Mouse (Mus musculus) kidney, embryonic 14.5 days (tissue): ENCODE measurements around the gene Slc7a7. TPM values are rescaled to one million over a fixed set of nuclear protein-coding genes. Genes with fewer than 3 reads are reported as not detected.
"Not testable (repeated sequence)": the region's sequence is repeated elsewhere in the genome, so short reads cannot be mapped to it uniquely, and the experiment has no call there.

Experiments
- ATAC-seq: fragments of 200-750 bp; cut with Nextera tagmentation; 2 replicates; pipeline ENCODE4 v1.8.0; 2017; ENCODE audit warnings: moderate number of reproducible peaks, mild to moderate bottlenecking, moderate TSS enrichment, moderate library complexity; ENCODE audit not compliant: low FRiP score, low TSS enrichment
- H3K27ac ChIP-seq: fragments of 300-500 bp; sonication (generic); 2 replicates; pipeline ENCODE4 v1.5.1; 2014; ENCODE audit warnings: low read depth, mild to moderate bottlenecking, low read length, moderate library complexity, mixed read lengths
- H3K27me3 ChIP-seq: fragments of 300-500 bp; sonication (generic); 2 replicates; pipeline ENCODE4 v1.6.1; 2014; ENCODE audit warnings: mild to moderate bottlenecking, low read length; ENCODE audit not compliant: control insufficient read depth, insufficient read depth
- H3K36me3 ChIP-seq: fragments of 300-500 bp; sonication (generic); 2 replicates; pipeline ENCODE4 v1.6.1; 2014; ENCODE audit warnings: low read length, mixed read lengths; ENCODE audit not compliant: control insufficient read depth, insufficient read depth
- H3K4me1 ChIP-seq: fragments of 300-500 bp; sonication (generic); 2 replicates; pipeline ENCODE4 v1.6.1; 2014; ENCODE audit warnings: low read length, mixed read lengths; ENCODE audit not compliant: control insufficient read depth, insufficient read depth
- H3K4me2 ChIP-seq: fragments of 300-500 bp; sonication (generic); replicated peaks from 2 replicates; pipeline ENCODE4 v1.6.1; 2014; ENCODE audit warnings: low read depth, mild to moderate bottlenecking, low read length
- H3K4me3 ChIP-seq: fragments of 300-500 bp; sonication (generic); 2 replicates; pipeline ENCODE4 v1.5.1; 2014; ENCODE audit warnings: mild to moderate bottlenecking, low read length
- H3K9ac ChIP-seq: fragments of 300-500 bp; sonication (generic); 2 replicates; pipeline ENCODE4 v1.6.1; 2014; ENCODE audit warnings: low read depth, mild to moderate bottlenecking, low read length, moderate library complexity
- H3K9me3 ChIP-seq: fragments of 300-500 bp; sonication (generic); 2 replicates; pipeline ENCODE4 v1.6.1; 2016; ENCODE audit warnings: low read length; ENCODE audit not compliant: control insufficient read depth
- WGBS: fragments of 180-500 bp; shearing (Covaris S2); extraction: QIAGEN DNeasy Blood & Tissue Kit; methylation state at CpG from one replicate; pipeline ENCODE4 v1.1.7; 2014; 5-methylcytosine and 5-hydroxymethylcytosine counted together
- polyA plus RNA-seq: library from polyadenylated mRNA; unstranded; fragments of >200 nt; fragmentation: Nextera tagmentation; extraction: Ambion mirVana; gene quantifications from 2 replicates; pipeline ENCODE4 v1.2.1, GENCODE M21; 2014

Slc7a7 gene
- polyA plus RNA-seq, 1 experiment from 2014 or later = 9.6 TPM

DNA sequence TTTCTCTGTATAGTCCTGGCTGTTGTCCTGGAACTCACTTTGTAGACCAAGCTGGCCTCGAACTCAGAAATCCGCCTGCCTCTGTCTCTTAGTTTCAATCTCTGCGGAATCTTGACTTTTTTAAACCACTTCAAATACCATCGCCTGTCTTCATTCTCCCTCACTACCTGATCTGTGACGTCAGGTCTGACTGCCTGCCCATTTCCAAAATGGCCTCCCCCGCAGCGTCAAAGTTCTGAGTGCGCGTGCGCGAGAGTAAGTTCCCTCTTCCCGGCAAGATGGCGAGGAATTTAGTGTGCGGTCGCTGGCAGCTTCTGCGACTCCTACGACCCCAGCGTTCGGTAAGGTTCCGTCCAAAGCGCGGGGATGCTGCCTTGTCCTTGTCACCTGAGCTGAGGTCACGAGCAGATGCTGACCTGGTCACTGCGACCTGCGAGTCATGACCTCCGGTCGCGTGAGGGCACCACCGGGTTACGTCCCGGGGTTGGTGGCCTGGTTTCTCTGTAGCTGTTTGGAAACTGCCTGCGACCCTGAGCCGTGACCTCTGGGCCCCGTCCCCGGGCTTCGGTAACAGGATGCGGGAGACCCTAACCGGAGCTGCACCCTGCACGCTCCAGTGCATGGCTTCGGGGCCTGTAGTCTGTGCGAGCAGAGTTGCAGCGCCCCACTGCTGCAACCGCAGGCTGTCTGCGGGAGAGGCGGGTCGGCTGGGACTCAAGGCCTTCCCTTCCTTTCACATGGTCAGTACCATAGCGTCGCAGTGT is 56.8 kb downstream of the Slc7a7 start, which contains the start of gene Oxa1l:
Gene Oxa1l (plus strand): TSS at position 258 of the 764 bp plus-strand sequence.
- Histone ChIP-seq H3K9me3 (no peaks in the 10 kb centered on the region), H3K36me3 (peaks cover 22% of the 10 kb centered on the region), H3K4me2 (peak within 1 kb of the TSS; percentile 76), H3K27me3 (no peaks in the 10 kb centered on the region), H3K9ac (peak within 1 kb of the TSS; percentile 74), H3K4me3 (peak within 1 kb of the TSS; percentile 83), H3K27ac (peak within 1 kb of the TSS; percentile 60), H3K4me1 (peaks cover 3% of the 10 kb centered on the region; the same call in 1 of the 2 replicates)
- WGBS = under 1% methylated on average over 48 of the region's 48 CpGs
- peak; percentile 93 for ATAC-seq

DNA sequence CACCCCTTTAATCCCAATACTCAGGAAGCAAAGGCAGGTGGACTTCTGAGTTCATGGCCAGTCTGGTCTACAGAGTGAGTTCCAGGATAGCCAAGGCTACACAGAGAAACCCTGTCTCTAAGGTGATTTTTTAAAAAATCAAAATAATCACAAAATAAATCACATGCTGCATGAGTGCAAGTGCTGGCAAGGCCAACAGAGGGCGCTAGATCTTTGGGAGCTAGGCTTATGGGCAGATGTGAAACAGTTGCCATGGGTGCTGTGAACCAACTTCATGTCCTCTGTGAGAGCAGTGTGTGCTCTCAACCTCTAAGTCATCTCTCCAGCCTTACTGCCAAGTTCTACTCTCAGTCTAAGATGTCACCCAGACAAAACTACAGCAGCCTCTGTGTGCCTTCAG is 63.2 kb downstream of the Slc7a7 start:
- ATAC-seq = no peak
- 28% methylated on average over 1 of the region's 1 CpGs for WGBS

DNA sequence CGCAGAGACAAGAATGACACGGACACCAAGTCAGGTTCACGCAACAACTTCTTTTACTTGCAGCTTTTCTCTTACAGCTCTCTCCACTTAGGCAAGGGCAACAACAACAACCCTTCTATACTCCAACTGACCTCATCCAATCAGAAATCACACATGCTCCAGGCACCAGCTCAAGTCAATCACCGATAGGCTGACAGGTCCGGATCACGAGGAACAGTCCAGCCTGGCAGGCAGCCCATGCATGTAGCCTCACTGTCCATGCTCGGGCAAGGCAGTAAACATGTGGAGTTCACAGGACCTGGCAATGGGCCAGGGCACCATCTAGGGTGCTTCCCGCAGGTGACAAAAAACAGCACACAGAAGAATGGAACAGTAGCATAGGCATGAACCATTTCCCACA is 65.3 kb downstream of the Slc7a7 start:
- Histone ChIP-seq H3K9me3 (peaks cover 5% of the 10 kb centered on the region; the same call in 1 of the 2 replicates), H3K4me1 (no peaks in the 10 kb centered on the region), H3K4me2 (no peak overlapping the region), H3K27me3 (no peaks in the 10 kb centered on the region), H3K27ac (no peak overlapping the region), H3K9ac (no peak overlapping the region), H3K36me3 (no peaks in the 10 kb centered on the region), H3K4me3 (no peak overlapping the region)
- WGBS = 82% methylated on average over 8 of the region's 8 CpGs
- ATAC-seq = no peak

More for the DNA sequence above, 63.2 kb downstream of the Slc7a7 start:
- Histone ChIP-seq H3K4me2 (no peak overlapping the region), H3K9ac (no peak overlapping the region), H3K4me3 (no peak overlapping the region), H3K36me3 (no peaks in the 10 kb centered on the region), H3K9me3 (peaks cover 4% of the 10 kb centered on the region; the same call in 1 of the 2 replicates), H3K4me1 (no peaks in the 10 kb centered on the region), H3K27ac (no peak overlapping the region), H3K27me3 (no peaks in the 10 kb centered on the region)

DNA sequence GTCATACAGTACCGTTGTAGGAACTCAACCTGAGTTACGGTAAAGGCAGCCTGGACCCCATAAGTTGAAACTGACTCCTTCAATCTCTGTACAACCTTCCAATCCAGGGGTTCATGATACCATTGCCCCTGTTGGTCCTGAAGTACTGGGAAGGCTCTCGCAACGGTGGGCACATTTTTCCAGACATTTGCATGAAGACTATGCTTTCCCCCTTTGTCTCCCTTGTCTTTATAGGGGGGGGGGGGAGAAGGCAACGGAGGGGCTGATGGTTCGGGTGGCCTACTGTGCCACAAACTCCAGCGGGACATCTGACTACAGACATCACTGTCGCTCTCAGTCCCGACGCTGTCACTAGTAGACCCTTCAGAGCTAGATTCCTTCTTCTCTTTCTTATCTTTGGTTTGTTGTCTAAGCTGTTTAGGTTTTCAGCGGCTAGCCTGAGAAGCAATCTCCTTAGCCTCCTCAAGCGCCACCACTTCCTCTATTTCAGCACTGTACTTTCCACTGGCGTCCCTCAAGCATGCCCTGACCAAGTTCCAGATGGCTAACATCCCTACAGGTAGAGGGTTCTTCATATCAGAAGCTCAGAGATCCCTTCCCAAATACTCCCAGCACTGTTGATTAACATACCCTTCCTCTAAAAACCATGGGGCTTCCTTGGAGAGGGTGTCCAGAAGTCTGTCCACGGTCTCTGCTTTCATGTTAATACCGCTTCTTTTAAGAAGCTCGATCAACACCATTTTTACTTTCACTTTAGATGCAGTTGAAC is 66.6 kb downstream of the Slc7a7 start:
- not testable (repeated sequence) for H3K27me3 ChIP-seq, H3K9ac ChIP-seq, H3K9me3 ChIP-seq, H3K4me2 ChIP-seq, ATAC-seq, H3K36me3 ChIP-seq, H3K4me1 ChIP-seq, H3K27ac ChIP-seq, H3K4me3 ChIP-seq
- WGBS = 94% methylated on average over 16 of the region's 16 CpGs

DNA sequence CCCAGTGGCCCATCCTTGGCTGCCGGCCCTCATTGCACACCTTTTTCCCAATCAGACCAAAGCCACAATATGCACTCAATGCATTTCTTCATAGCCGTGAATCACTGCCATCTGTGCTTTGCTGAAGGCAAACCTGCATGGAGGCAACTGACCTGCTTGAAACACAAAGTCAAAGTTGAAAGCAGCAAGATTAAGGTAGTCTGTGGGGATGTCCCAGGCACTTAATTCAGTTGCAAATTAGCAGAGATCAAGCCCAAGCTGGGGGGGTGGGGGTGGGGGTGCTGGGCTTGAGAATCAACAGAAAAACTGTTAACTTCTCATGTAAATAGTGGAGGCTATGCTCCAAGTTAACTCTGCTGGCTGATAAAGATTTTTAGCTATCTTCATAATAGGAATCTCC is 75.8 kb downstream of the Slc7a7 start:
- H3K4me2 ChIP-seq, H3K4me3 ChIP-seq, ATAC-seq, H3K36me3 ChIP-seq, H3K9me3 ChIP-seq, H3K4me1 ChIP-seq, H3K27ac ChIP-seq, H3K9ac ChIP-seq, H3K27me3 ChIP-seq: not testable (repeated sequence)
- 44% methylated on average over 2 of the region's 2 CpGs for WGBS

DNA sequence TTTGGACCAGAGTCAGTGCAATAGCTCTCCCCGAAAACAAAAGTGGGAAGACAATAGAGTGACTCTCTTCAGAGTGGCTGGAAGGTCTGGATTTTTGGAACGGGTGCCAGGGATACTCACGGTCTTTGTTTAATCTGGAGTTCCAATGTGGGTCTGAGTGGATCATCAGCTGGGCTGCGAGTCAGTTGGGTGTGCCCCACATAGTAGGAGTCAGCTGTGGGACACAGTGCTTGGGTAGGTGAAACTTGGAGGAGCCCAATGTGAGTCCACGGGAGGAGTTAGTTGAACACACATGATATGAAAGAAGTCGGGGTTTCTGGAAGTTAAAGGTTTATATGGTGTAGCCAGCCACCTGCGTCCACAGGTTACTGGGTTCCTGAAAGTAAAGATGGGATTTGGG is 76.7 kb downstream of the Slc7a7 start:
- Histone ChIP-seq H3K36me3 (no peaks in the 10 kb centered on the region), H3K27me3 (no peaks in the 10 kb centered on the region), H3K9ac (no peak overlapping the region), H3K4me1 (no peaks in the 10 kb centered on the region), H3K9me3 (no peaks in the 10 kb centered on the region), H3K4me2 (no peak overlapping the region), H3K4me3 (no peak overlapping the region), H3K27ac (no peak overlapping the region)
- WGBS = 73% methylated on average over 7 of the region's 7 CpGs
- ATAC-seq = no peak

DNA sequence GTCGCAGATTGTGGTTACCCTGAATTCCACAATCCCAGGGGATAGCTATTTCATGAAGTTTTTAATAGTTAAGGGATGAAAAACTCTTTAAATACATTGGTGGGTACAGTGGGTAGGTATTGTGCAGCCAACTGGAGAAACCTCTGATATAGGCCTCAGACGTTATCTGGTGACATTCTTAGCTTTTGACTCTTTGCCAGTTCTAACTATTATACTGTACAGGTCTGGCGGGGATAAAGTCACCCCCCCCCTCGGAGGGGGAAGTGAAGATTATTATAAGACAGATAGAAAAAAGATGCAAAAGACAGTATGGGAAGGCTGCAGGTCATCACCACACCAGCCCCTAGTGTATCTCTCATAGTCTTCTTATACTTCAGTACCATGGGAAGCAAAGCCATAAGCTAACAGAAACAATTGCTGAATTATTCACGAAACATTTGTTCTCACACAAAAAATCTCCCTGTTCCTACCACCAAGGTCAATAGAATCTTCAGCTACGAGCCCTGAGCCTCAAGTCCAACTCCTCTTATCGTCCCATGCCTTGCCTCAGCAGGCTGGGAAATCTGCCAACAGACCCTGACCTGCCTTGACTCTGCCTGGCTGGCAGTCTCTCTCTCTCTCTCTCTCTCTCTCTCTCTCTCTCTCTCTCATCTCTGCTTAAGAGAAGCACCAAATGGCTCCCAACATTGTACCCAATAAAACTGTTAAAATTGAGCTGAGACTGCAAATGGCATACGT is 84.0 kb downstream of the Slc7a7 start:
- H3K4me2 ChIP-seq = no peak overlapping the region
- WGBS = 67% methylated on average over 8 of the region's 8 CpGs
- no peaks in the 10 kb centered on the region for H3K9me3 ChIP-seq
- H3K27me3 ChIP-seq = no peaks in the 10 kb centered on the region
- H3K27ac ChIP-seq = no peak overlapping the region
- no peak overlapping the region for H3K4me3 ChIP-seq
- no peak overlapping the region for H3K9ac ChIP-seq
- H3K36me3 ChIP-seq = no peaks in the 10 kb centered on the region
- ATAC-seq = no peak
- H3K4me1 ChIP-seq = 0 out of 2 replicates have a peak, but pooled peaks cover 2% of the 10 kb centered on the region

DNA sequence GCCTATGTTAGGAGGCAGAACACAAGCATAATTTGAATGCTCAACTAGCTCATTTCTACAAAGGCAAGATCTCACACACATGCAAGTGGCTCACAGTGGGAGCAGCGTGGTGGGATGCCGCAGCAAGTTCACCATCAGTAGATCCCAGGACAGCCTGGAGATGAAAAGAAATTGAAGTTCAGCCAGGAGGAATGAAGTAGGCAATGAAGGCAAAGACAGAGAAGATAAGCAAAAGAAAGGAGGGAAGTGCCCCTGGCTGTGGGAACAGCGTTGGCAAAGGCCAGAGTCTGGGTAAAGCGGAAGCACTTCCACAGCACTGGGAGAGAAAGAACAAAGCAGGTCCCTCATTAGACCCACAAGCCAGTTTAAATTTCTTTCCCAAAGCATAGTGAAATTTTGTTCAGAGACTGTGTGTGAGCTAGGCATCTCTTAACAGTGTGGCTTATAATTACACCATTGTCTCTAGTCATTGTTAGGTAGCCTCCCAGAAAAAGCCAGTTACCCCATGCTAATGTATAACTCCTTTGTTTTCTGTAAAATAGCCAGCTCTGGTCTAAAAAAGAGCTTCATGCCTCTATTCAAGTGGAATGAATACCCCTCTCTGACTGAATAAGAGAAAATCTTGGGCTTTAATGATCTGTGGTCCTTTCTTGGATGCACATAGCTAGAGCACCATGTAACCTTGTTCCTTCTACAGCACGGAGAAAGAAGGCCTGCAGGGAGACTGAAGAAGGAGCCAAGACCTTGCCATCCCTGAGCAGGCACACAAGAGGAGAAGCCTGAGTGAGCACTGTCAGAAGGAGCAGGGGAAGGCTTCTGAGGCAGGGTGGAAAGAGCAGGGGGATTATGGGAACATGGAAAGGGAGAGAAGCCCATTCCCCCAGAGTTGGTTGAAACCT is 85.2 kb downstream of the Slc7a7 start:
- H3K4me1 ChIP-seq = 0 out of 2 replicates have a peak, but pooled peaks cover 2% of the 10 kb centered on the region
- H3K27me3 ChIP-seq = no peaks in the 10 kb centered on the region
- no peak overlapping the region for H3K4me3 ChIP-seq
- H3K9ac ChIP-seq = no peak overlapping the region
- no peaks in the 10 kb centered on the region for H3K9me3 ChIP-seq
- no peak overlapping the region for H3K4me2 ChIP-seq
- WGBS = 80% methylated on average over 5 of the region's 5 CpGs
- no peak overlapping the region for H3K27ac ChIP-seq
- ATAC-seq = no peak
- H3K36me3 ChIP-seq = no peaks in the 10 kb centered on the region
